Mouse (Mus musculus): ENCODE measurements at regions not wholly inside any gene's neighbourhood (a gene's known extent, or its start where the extent isn't known, plus 50 kb on each side); places are given as distances from the start of the nearest gene placed in this dataset.
"Not testable (repeated sequence)": the region's sequence is repeated elsewhere in the genome, so short reads cannot be mapped to it uniquely, and the experiment has no call there.

- DNase-seq (ENCODE audit: low read depth, low spot score), result peak; percentile 20
Observed at GRCm38 (mm10) chr10:103910098-103910497, 232.7 kb upstream of the Gm21293 start.

- no peak for DNase-seq (ENCODE audit: low read depth, low spot score)
Observed at GRCm38 (mm10) chr10:103958183-103958582, 184.6 kb upstream of the Gm21293 start.

GRCm38 (mm10) chr10:103976059-103976458 lies 166.7 kb upstream of the Gm21293 start:
- DNase-seq (ENCODE audit: low read depth, low spot score), result peak; percentile 51

DNA sequence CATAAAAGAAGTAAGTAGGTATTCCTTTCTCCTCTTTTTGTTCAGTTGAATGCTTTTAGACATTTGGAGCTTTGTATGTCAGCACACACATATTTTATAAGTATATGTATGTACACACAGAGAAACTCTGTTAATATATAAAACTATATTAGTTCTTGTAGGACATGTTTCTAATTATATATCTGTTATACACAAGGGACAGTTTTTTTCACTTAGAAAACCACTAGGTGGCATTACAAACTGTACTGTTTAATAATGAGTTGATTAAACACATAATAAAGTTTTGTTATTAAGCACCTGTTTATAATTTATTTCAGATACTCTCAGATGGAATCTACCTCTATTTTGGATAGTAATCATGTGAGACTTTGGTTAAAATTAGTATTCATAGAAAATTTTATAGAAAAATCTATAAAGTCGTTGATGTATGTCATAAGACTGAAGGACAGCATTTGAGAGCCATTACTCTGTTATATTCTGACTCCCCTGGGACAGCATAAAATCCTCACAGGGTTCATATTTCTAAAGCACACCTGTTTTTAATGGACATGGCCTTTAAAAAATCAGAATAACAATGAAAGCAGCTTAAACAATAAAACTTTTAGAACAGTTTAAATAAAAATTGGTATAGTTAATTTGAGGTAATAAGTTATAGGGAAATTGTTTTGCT lies 158.4 kb upstream of the Gm21293 start:
- DNase-seq (ENCODE audit: low read depth, low spot score), result no peak

DNA sequence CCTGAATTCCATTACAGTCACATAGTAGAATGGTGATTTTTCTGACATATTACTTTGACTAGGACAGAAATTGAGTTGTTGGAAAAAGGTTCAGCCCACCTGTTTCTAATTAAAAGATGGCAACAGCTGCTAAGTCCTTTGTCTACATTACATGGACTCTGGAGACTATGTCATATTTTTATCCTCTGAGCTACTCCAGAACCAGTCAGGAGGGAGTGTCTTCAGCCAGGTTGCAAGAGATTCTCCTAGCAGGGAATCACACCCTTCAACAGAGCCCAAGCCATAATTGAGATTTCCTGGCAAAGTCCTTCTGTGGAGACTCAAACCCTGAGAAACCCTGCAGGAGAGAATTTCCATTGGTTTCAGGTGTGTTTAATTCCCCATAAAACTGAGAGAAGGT lies 123.2 kb upstream of the Gm21293 start:
- DNase-seq (ENCODE audit: low read depth, low spot score), result no peak

- DNase-seq (ENCODE audit: low read depth, low spot score), result no peak
Observed at GRCm38 (mm10) chr10:104021593-104021992, 121.2 kb upstream of the Gm21293 start.

GRCm38 (mm10) chr10:104028162-104028561 lies 114.6 kb upstream of the Gm21293 start:
- DNase-seq (ENCODE audit: low read depth, low spot score), result no peak

DNA sequence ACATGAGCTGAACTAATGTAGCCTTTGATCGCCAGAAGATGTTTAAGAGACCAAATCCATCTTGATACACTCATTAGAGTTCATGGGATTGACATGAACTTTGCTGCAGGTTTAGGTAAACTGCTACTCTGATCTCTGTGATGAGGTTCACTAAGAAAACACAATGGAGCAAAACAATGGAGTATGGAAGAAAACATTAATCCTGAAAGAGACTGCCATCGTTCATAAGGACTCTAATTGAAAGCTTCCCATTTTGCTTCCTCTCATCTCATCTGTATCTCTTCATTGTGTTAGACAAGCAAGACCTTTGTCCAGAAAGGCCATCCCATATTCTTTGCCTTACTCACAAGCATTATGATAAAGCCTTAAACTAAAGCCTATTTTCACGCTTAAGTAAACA lies 110.0 kb upstream of the Gm21293 start:
- DNase-seq (ENCODE audit: low read depth, low spot score), result no peak

- DNase-seq (ENCODE audit: low read depth, low spot score), result not testable (repeated sequence)
Observed at GRCm38 (mm10) chr10:104041729-104042386, 100.9 kb upstream of the Gm21293 start.

DNA sequence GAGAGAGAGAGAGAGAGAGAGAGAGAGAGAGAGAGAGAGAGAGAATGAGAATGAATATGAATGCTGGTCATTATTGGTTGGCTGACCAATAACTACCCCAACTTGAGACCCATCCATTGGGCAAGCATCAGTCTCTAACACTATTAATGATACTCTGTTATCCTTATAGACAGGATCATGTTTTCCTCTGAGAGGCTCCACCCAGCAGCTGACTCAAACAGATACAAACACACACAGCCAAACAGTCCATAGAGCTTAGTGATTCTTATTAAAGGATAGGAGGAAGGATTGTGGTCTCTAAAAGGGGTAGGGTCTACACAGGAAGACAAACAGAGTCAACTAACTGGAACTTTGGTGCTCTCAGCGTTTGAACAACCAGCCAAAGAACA lies 100.4 kb upstream of the Gm21293 start:
- DNase-seq (ENCODE audit: low read depth, low spot score), result no peak

DNA sequence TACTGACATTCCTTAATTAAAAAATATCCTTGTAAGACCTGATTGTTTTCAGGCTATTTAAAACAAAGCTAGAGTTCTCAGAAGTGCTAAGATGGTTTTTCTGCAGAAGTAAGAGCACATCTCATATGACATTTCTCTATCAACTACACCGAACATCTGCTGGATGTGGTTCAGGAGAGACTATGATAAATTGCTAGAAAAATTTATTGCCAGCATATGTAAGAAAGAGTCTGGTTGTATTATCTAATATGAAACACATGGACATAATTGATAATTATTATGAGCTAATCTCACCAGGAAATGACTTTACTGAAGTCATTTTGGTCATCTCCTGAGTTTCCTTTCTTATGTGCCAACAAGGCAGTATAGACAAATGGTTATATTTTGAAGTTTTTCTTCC lies 99.2 kb upstream of the Gm21293 start:
- DNase-seq (ENCODE audit: low read depth, low spot score), result no peak
